Mouse (Mus musculus): ENCODE results near the gene Krt82. TPM values are rescaled to one million over a fixed set of nuclear protein-coding genes. Genes with fewer than 3 reads are reported as not detected.

Krt82 gene
- total and polyA plus RNA-seq, 3 experiments, result not detected

DNA sequence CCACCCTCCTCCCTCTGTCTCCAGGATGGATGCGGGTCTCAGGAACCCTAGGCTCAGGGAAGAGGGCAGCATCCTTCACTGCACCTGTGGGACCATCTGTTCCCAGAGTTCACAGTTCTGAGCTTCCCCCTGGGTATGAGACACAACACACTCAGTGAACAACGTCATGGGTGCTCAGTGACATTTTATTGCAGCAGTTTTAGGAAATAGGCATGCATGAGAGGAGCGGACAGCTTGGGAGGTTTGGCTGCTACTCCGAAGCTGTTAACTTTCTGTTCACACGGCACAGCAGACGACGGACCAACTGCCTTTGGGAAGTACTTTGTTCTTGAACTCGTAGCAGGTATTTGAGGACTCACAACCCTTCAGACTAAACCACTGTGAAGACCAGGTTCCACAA, 1.7 kb upstream of the Krt82 start:
- H3K9ac ChIP-seq (ENCODE audit: low read depth, low read length), result no peak overlapping the region
- no peaks in the 10 kb centered on the region for H3K79me2 ChIP-seq (replicated peaks; ENCODE audit: control insufficient read depth, insufficient read depth, low read length)
- no peak overlapping the region for H3K27ac ChIP-seq
- no peak for TF ChIP-seq CTCF (IDR thresholded peaks at IDR 0.05)
- no peak for TF ChIP-seq EP300 (IDR thresholded peaks at IDR 0.05; ENCODE audit: insufficient read depth, low read depth, low read length)
- TF ChIP-seq POLR2A (IDR thresholded peaks at IDR 0.05; ENCODE audit: insufficient read depth, low read depth, low read length), result no peak
- DNase-seq, result no peak
- H3K4me3 ChIP-seq, result no peak overlapping the region
- no peaks in the 10 kb centered on the region for H3K36me3 ChIP-seq (ENCODE audit: control insufficient read depth, insufficient read depth, low read length)
- 81% methylated on average over 8 of the region's 8 CpGs for WGBS
- no peaks in the 10 kb centered on the region for H3K4me1 ChIP-seq (ENCODE audit: control insufficient read depth, insufficient read depth, low read length)
- no peaks in the 10 kb centered on the region; the same call in 1 of the 2 replicates for H3K27me3 ChIP-seq (ENCODE audit: control insufficient read depth, insufficient read depth, low read length)
- intact Hi-C loops (cut with DNase I), result no loop called here

DNA sequence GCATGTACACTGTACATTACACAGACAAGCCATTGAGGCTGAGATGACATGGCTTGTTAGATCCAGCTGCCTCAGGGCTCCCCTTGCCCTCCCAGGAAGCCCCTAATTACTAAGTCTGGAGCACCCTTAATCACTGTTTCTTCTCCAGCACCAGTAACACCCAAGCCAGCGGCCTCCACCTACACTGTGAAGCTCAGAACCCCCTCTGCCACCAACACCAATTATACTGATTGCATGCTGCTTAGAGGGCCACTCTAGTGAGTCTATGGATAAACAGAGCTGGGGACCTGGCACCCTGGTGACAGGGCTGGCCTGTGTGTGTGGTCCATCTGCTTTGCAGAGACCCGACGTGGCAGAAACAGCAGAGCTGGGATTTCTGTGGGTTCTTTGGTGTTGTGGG, 6.0 kb downstream of the Krt82 start:
- Histone ChIP-seq H3K79me2 (replicated peaks; ENCODE audit: control insufficient read depth, insufficient read depth, low read length) (no peaks in the 10 kb centered on the region), H3K4me1 (ENCODE audit: control insufficient read depth, insufficient read depth, low read length) (no peaks in the 10 kb centered on the region), H3K9ac (ENCODE audit: low read depth, low read length) (no peak overlapping the region), H3K27ac (no peak overlapping the region), H3K4me3 (no peak overlapping the region), H3K27me3 (ENCODE audit: control insufficient read depth, insufficient read depth, low read length) (no peaks in the 10 kb centered on the region), H3K36me3 (ENCODE audit: control insufficient read depth, insufficient read depth, low read length) (no peaks in the 10 kb centered on the region)
- WGBS, result 64% methylated on average over 3 of the region's 3 CpGs
- no peak for TF ChIP-seq EP300 (IDR thresholded peaks at IDR 0.05; ENCODE audit: insufficient read depth, low read depth, low read length)
- TF ChIP-seq CTCF (IDR thresholded peaks at IDR 0.05), result no peak
- no peak for TF ChIP-seq POLR2A (IDR thresholded peaks at IDR 0.05; ENCODE audit: insufficient read depth, low read depth, low read length)
- DNase-seq, result no peak
- intact Hi-C loops (cut with DNase I), result no loop called here

DNA sequence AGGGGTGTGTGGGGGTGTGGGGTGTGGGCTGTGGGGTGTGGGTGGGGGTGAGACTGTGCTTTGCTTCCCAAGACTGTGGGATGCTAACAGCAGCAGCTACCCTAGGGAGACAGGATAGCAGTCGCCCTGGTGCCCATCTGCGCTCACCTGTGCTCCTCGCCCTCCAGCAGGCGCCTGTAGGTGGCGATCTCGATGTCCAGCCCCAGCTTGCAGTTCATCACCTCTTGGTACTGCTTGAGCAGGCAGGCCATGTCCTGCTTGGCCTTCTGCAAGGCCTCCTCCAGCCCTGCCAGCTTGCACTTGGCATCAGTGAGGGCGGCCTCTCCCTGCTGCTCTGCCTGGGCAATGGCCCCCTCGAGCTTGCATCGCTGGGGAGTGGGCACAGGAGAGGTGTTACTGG, 7.9 kb downstream of the Krt82 start:
- TF ChIP-seq EP300 (IDR thresholded peaks at IDR 0.05; ENCODE audit: insufficient read depth, low read depth, low read length) (no peak), CTCF (IDR thresholded peaks at IDR 0.05) (no peak), POLR2A (IDR thresholded peaks at IDR 0.05; ENCODE audit: insufficient read depth, low read depth, low read length) (no peak)
- Histone ChIP-seq H3K9ac (ENCODE audit: low read depth, low read length) (no peak overlapping the region), H3K79me2 (replicated peaks; ENCODE audit: control insufficient read depth, insufficient read depth, low read length) (no peaks in the 10 kb centered on the region), H3K27me3 (ENCODE audit: control insufficient read depth, insufficient read depth, low read length) (no peaks in the 10 kb centered on the region), H3K27ac (no peak overlapping the region), H3K4me1 (ENCODE audit: control insufficient read depth, insufficient read depth, low read length) (no peaks in the 10 kb centered on the region), H3K36me3 (ENCODE audit: control insufficient read depth, insufficient read depth, low read length) (no peaks in the 10 kb centered on the region), H3K4me3 (no peak overlapping the region)
- intact Hi-C loops (cut with DNase I), result no loop called here
- no peak for DNase-seq
- 60% methylated on average over 9 of the region's 9 CpGs for WGBS

DNA sequence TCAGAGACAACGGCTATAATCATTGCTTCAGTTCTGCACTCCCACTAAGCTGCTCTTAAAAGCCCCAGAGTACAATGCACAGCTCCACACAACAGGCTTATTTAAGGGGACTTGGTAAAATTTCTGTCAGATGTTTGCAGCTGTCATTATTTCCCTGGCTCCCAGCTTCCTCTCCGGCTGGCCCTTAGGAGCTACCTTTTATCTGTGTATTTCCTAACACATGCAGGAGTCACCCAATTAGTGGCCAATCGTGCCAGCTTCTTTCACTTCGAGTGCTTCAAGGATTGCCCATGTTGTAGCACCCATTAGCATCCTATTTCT, 11.9 kb downstream of the Krt82 start:
- H3K79me2 ChIP-seq (replicated peaks; ENCODE audit: control insufficient read depth, insufficient read depth, low read length), result no peaks in the 10 kb centered on the region
- peak in 1 of 2 experiments; percentile 7 for DNase-seq
- H3K36me3 ChIP-seq (ENCODE audit: control insufficient read depth, insufficient read depth, low read length), result no peaks in the 10 kb centered on the region
- no peaks in the 10 kb centered on the region for H3K4me1 ChIP-seq (ENCODE audit: control insufficient read depth, insufficient read depth, low read length)
- no peak overlapping the region for H3K27ac ChIP-seq
- H3K4me3 ChIP-seq, result no peak overlapping the region
- no peaks in the 10 kb centered on the region; the same call in 1 of the 2 replicates for H3K27me3 ChIP-seq (ENCODE audit: control insufficient read depth, insufficient read depth, low read length)
- WGBS, result 57% methylated on average over 4 of the region's 4 CpGs
- H3K9ac ChIP-seq (ENCODE audit: low read depth, low read length), result no peak overlapping the region
- TF ChIP-seq POLR2A (IDR thresholded peaks at IDR 0.05; ENCODE audit: insufficient read depth, low read depth, low read length), result no peak
- no peak for TF ChIP-seq CTCF (IDR thresholded peaks at IDR 0.05)
- TF ChIP-seq EP300 (IDR thresholded peaks at IDR 0.05; ENCODE audit: insufficient read depth, low read depth, low read length), result no peak
- intact Hi-C loops (cut with DNase I), result no loop called here

DNA sequence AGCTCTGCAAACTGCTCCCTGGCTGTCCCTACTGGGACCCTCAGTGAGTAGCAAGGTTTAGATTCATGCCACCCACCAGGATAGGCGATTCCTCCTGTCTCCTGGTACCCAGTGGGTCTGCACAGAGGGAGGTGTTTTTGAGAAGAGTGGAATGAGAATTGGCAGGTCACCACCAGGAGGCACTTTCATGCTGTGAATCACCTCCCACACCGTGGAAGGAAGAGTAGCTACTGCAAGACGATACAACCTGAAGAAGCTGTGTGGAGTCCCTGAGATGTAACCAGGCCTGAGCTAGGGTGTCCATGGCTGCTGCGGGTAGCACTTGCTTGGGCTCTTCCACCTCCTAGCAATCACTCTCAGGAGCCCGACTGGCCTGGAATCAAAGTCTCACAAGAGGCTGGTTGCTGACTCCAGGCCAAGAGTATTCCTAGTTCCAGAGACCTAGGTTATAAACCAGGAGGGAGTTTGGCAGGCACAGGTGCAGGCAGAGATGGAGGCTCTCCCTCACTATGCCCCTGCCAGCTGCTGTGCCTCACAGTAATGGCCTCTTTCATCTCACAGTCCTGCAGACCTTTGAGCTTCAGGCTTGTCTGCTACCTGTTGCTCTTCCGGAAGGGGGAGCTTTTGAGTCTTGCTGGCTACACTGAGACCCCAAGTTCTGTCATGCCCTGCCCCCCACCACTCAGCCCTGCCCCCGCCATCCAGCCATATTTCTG, 12.4 kb downstream of the Krt82 start:
- Histone ChIP-seq H3K27me3 (ENCODE audit: control insufficient read depth, insufficient read depth, low read length) (no peaks in the 10 kb centered on the region; the same call in 1 of the 2 replicates), H3K36me3 (ENCODE audit: control insufficient read depth, insufficient read depth, low read length) (no peaks in the 10 kb centered on the region), H3K9ac (ENCODE audit: low read depth, low read length) (no peak overlapping the region), H3K4me1 (ENCODE audit: control insufficient read depth, insufficient read depth, low read length) (no peaks in the 10 kb centered on the region), H3K27ac (no peak overlapping the region), H3K79me2 (replicated peaks; ENCODE audit: control insufficient read depth, insufficient read depth, low read length) (no peaks in the 10 kb centered on the region), H3K4me3 (no peak overlapping the region)
- intact Hi-C loops (cut with DNase I), result no loop called here
- no peak for TF ChIP-seq EP300 (IDR thresholded peaks at IDR 0.05; ENCODE audit: insufficient read depth, low read depth, low read length)
- peak; percentile 15; the same call in 1 of the 2 replicates for TF ChIP-seq CTCF (IDR thresholded peaks at IDR 0.05)
- TF ChIP-seq POLR2A (IDR thresholded peaks at IDR 0.05; ENCODE audit: insufficient read depth, low read depth, low read length), result no peak
- no peak for DNase-seq
- WGBS, result 32% methylated on average over 7 of the region's 7 CpGs

DNA sequence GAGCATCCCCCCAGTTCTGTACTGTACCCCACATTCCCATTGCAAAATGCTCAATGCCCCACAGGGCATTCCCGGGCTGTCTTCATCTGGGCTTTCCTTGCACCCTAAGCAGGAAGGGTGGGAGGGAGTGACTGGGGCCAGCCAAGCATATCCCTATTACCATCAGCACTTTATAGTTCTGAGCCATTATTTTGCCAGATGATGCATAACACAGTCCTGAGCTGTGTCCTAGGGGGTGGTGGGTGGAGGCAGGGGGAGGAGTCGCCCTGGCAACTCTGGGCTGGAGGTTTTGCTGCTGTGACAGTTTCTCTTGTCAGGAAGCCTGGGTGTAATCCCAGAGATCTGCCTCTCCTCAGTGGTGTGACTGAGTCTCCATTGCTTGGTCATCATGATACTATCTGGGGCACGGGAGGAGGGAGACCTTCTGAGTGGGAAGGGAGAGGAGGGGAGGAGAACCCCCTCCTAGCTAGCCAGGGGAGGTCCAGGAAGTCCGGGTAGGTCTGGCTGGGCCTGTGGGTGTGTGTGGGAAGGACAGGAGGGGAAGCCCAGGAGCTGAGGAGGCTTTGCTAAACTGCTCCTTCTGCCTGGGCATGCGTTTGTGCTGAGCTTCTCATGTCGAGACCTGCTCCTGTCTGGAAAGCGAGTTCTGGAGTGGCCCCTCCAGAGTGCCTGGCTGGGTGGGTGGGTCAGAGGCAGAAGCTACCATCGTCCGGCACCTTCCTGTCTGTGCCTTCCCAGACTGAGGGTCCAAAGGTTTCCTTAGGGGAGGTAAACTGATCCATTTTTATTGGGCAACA, 14.2 kb downstream of the Krt82 start:
- TF ChIP-seq POLR2A (IDR thresholded peaks at IDR 0.05; ENCODE audit: insufficient read depth, low read depth, low read length), result no peak
- no peak for TF ChIP-seq CTCF (IDR thresholded peaks at IDR 0.05)
- Histone ChIP-seq H3K27ac (no peak overlapping the region), H3K27me3 (ENCODE audit: control insufficient read depth, insufficient read depth, low read length) (no peaks in the 10 kb centered on the region; the same call in 1 of the 2 replicates), H3K36me3 (ENCODE audit: control insufficient read depth, insufficient read depth, low read length) (no peaks in the 10 kb centered on the region), H3K9ac (ENCODE audit: low read depth, low read length) (no peak overlapping the region), H3K4me1 (ENCODE audit: control insufficient read depth, insufficient read depth, low read length) (no peaks in the 10 kb centered on the region), H3K79me2 (replicated peaks; ENCODE audit: control insufficient read depth, insufficient read depth, low read length) (no peaks in the 10 kb centered on the region), H3K4me3 (no peak overlapping the region)
- no peak for DNase-seq
- WGBS, result 50% methylated on average over 9 of the region's 9 CpGs
- intact Hi-C loops (cut with DNase I), result no loop called here
